Mouse (Mus musculus) B cell, adult 67 days (primary cell): Measurements from ENCODE around the gene Sf3a3. TPM values are rescaled to one million over a fixed set of nuclear protein-coding genes. Genes with fewer than 3 reads are reported as not detected.

ENCODE experiments used
- total RNA-seq, 2 experiments: library from RNA; stranded (reverse); gene quantifications; 4 replicates each; pipeline ENCODE4 v1.2.4; 2023

Gene Sf3a3
- total RNA-seq: 10 to 100 TPM; 58.4 to 64.6 TPM

GRCm38 (mm10) chr4:124714545-124715481, at the start of gene Sf3a3:
Gene Sf3a3 (plus strand): TSS chr4:124714776.

GRCm38 (mm10) chr4:124693135-124693894, 21.3 kb upstream of the Sf3a3 start, which contains the start of gene Utp11:
Gene Utp11 (minus strand): TSS chr4:124693600.

GRCm38 (mm10) chr4:124700248-124700971, 14.2 kb upstream of the Sf3a3 start, which contains the start of gene Fhl3:
Gene Fhl3 (plus strand): TSS chr4:124700701.

DNA sequence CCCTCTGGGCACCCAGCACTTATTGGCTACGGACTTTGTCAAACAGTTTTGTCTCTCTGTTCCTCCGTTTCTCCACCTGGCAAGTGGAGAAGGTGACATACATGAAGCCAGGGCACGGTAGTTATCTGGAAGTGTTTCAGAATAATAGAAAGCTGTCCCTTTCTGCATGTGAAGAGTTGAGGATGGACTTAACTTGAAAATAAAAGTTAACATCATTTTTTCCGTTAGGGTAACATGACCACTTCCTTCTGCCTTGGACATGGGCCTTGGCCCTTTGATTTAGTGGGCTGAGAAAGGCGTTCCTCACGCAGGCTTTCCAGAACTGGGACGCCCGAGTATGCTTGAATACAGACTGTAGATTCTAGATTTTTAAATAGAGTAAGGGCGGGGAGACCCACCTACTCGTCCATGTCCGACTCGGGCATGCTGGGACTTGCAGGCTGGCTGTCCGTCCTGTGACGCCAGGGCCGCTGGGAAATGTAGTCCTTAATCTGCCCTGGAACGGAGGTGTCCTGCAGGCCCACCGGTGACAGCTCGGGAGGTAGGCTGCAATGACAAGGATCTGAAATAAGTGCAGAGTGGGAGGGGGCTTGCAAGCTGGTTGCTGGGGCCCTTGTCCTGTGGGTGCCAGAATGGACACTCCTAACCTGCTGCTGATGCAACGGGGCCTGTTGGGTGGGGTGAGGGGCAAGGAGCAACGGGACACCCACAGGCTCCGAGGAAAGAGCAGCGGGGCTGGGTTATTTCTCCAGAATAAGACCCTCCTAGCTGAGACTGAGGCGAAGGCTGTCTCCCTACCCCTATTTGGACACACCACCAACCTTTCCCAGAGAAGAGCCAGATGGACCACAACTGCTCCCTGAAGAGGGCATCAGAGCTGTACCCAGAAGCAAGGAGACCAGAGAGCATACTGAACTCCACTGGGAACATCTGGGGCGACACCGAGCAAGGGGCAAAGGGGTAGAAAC, 27.1 kb downstream of the Sf3a3 start, which contains the start of gene Inpp5b:
TSS of gene Inpp5b (plus strand) at position 475 of the 968 bp plus-strand sequence.

Other genes with a start within 250 kb of the Sf3a3 start
- not detected for gene 3100002H09Rik, start 104.0 kb upstream of the Sf3a3 start, total RNA-seq
- not detected for gene Pou3f1, start 58.0 kb upstream of the Sf3a3 start, total RNA-seq
- gene Utp11, start 21.2 kb upstream of the Sf3a3 start, total RNA-seq: 10 to 100 TPM; 24.6 to 25.7 TPM
- 10 to 100 TPM; 16.2 to 16.3 TPM for gene Fhl3, start 14.1 kb upstream of the Sf3a3 start, total RNA-seq
- 10 to 100 TPM; 35.4 to 41.1 TPM for gene Inpp5b, start 27.1 kb downstream of the Sf3a3 start, total RNA-seq
- 10 to 100 TPM; 41.4 to 41.7 TPM for gene Mtf1, start 87.3 kb downstream of the Sf3a3 start, total RNA-seq
- 100 to 1,000 TPM; 123 to 124 TPM for gene Yrdc, start 135.9 kb downstream of the Sf3a3 start, total RNA-seq
- gene 1110065P20Rik, start 136.4 kb downstream of the Sf3a3 start, total RNA-seq: 10 to 100 TPM; 14.8 to 15.2 TPM
- 1 to 10 TPM in 1 of 2 experiments, under 1 TPM in 1; 0.47 to 1.1 TPM for gene Maneal, start 147.4 kb downstream of the Sf3a3 start, total RNA-seq
- gene Epha10, start 166.1 kb downstream of the Sf3a3 start, total RNA-seq: not detected
- gene 9930104L06Rik, start 222.3 kb downstream of the Sf3a3 start, total RNA-seq: 10 to 100 TPM; 20.7 to 29.8 TPM
- gene Cdca8, start 224.5 kb downstream of the Sf3a3 start, total RNA-seq: 1 to 10 TPM; 3.3 to 5.9 TPM